Mouse (Mus musculus) lung, postnatal 0 days (tissue): ENCODE measurements around the gene Tnni2.

ENCODE experiments used
- CTCF ChIP-seq: IDR thresholded peaks from 2 replicates; pipeline ENCODE4 v1.5.1; 2016; ENCODE audit warnings: antibody characterized with exemption, mild to moderate bottlenecking
- EP300 ChIP-seq: IDR thresholded peaks from 2 replicates; pipeline ENCODE4 v1.6.1; 2016; ENCODE audit warnings: antibody characterized with exemption, mild to moderate bottlenecking, control low read depth

DNA sequence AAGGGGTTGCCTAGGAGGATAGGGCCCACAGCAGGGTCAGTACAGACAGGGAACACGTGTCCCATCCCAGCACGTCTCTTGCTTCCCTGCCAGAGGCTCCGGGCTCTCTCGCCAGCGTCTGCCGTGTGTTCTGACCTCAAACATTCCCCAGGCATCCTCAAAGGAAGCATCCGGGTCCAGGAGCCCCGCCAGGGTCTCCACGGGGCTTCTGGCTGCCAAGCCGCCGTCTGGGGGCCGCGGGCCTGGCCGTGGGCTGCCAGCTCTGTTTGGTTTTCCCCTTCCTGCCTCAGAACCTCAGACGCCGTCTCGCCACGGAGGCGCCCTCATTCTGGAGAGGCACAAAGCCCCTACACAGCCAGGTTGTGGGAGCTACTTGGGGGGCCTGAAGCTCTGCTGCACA, 8.0 kb upstream of the Tnni2 start:
- TF ChIP-seq EP300 = no peak
- no peak for TF ChIP-seq CTCF
